Mouse (Mus musculus) cerebral cortex, adult 2 months (tissue): ENCODE data around the gene Gtf2h3.

ENCODE experiments used
- WGBS: fragments of 180-500 bp; shearing (Covaris S2); methylation state at CpG from one replicate; pipeline ENCODE4 v1.1.7; 2018; 5-methylcytosine and 5-hydroxymethylcytosine counted together

Gene Gtf2h3

DNA sequence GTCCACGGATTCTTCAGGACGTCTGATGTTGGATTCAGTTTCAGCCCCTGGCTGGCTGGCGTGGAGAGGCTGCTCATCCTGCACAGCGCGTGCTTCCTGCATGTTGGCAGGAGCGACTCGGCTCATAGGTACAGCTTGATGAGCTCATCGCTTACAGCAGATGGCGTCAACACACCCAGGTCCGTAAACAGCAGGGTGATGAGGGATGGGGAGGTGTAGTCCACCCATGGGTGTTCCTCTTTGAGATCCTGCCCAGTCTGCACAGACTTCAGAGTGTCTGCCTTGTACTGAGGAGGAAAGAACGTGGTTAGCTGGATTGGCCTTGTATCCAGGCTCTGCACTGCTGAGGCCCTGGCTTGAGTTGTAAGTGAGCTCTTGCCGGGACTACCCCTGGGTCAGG lies 7.9 kb upstream of the Gtf2h3 start:
- 56% methylated on average over 12 of the region's 12 CpGs for WGBS

DNA sequence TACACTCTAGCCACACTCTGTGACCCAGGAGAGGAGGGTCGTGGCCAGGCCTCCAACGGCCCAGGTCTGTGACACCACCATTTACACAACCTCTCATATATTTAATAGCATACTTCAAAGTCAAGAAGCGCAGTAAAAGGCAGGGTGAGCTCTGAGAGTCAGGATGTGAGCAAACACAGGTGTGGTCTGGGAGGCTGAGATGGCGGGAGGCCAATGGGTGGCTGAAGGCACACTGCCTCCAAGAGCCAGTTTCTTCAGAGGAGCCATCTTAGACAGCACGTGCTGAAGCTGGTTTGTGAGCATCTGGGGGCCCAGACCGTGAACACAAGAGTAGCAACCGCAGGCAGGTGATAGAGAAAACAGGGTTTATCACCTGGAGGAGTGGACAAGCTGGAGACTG lies 3.5 kb upstream of the Gtf2h3 start:
- WGBS: 91% methylated on average over 7 of the region's 7 CpGs

DNA sequence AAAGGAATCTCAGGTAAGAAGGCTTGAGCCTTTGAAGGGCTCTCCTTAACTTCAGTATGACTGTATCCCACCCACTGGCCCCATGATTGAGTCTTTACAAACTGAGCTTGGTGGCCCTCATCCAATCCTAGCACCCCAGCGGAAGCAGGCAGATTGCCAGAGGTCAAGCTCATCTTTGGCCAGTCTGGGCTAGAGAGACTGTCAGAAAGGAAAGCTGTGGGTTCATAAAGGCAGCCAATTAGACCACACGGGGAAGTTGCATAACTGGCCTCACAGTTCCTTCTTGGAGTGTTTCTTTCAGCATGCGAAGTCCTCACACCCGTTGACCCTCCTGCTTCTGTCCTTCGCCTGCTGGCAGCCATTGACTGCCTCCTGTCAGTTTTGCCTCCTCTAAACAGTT lies 3.6 kb downstream of the Gtf2h3 start:
- 75% methylated on average over 5 of the region's 5 CpGs for WGBS

DNA sequence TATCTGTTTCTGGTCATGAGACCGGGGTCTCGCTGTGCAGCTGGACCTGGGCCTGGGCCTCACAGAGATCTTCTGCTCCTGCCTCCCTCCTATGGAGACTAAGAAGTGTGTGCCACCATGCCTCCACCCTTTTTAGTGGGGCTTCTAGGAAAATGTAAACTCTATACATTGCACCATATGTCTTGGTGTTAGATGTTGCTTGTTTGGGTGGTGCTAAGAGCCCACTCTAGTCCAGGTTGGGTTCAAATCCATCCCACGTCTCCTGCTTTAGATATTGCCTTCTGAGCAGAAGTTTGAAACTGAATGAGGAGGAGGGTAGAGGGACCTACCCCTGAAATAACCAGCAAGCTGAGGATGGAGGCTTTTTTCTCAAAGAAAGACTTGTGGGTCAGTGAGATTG lies 13.8 kb downstream of the Gtf2h3 start:
- WGBS: 75% methylated on average over 3 of the region's 3 CpGs

DNA sequence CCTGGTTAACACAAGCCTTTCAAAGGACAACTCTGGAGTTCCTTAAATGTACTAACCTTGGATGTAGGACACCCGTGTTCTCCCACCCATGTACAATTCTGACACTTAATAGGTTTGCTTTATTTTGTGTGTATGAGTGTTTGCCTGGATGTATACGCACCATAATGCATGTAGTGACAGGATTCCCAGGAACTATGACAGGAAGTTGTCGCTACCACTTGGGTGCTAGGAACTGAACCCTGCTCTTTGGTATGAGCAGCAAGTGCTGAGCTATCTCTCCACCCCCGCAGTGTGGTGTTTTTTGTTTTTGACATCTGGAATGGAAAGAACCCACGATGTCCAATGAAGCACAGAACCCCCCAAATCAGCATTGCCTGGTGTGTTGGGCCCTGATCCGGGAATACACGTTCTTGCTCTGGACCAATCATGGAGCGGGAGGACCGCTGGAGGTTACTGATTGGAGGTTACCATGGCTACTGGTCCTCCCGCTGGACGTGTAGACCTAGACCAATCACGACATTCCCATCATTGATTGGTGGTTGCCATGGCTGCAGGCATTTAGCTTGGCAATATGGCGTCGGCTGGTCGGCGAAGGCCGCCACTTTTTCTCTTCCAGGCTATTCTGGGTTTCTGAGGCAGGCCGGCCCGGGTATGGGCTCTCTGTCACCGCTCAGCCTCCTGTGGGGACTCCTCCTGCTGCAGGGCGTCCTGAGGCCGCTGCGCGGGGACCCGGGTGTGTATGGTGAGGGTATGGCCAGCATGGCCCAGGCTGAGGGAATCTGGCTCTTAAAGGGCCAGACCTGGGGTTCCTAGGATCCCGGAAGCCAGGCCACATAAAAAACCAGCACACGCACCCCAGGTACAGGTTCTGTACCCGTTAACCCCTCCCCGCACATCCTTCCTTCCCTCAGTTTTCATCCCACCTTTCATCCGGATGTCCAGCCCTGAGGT lies 19.6 kb downstream of the Gtf2h3 start:
- WGBS: 5% methylated on average over 30 of the region's 30 CpGs

DNA sequence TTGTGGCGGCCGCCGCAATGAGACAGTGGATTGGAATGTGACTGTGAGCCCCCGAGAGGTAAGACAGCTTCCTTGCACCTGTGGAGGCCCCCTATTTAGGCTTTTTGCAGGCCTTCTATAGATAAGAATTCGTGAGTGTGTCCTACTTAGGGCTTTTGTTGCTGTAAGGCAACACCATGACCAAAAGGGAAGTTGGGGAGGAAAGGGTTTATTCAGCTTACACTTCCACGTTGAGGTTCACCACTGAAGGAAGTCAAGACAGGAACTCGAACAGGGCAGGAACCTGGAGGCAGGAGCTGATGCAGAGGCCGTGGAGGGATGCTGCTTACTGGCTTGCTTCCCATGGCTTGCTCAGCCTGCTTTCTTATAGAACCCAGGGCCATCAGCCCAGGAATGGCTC lies 20.8 kb downstream of the Gtf2h3 start:
- 61% methylated on average over 8 of the region's 8 CpGs for WGBS

DNA sequence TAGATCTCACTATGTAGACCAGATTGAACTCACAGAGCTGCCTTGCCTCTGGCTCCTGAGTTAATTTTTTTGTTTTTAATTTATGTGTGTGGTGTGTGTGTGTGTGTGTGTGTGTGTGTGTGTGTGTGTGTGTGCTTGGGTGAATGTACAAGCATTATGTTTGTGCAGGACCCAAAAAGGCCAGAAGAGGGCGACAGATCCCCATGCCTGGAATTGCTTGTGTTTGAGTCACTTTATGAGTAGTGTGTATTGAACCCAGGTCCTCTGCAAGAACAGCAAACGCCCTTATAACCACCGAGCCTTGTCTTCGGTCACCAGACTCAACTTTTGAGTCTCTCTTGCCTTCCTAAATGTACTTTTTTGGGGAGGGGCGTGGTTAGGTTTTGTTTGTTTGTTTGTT lies 23.4 kb downstream of the Gtf2h3 start:
- 67% methylated on average over 5 of the region's 5 CpGs for WGBS

DNA sequence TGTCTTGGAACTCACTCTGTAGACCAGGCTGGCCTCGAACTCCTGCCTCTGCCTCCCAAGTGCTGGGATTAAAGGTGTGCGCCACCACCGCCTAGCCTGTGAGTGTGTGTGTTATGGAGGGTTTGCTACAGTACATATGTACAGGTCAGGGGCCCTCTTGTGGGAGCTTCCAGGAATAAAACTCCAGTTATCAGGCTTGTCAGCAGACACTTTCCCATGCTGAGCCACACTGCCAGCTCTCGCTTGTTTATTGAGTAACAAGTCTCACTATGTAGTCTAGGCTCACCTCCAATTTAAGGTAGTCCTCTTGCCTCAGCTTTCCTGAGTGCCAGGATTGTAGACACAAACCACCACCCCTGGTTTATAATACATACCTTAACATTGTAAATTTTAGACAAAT lies 25.4 kb downstream of the Gtf2h3 start:
- WGBS: 87% methylated on average over 4 of the region's 4 CpGs

DNA sequence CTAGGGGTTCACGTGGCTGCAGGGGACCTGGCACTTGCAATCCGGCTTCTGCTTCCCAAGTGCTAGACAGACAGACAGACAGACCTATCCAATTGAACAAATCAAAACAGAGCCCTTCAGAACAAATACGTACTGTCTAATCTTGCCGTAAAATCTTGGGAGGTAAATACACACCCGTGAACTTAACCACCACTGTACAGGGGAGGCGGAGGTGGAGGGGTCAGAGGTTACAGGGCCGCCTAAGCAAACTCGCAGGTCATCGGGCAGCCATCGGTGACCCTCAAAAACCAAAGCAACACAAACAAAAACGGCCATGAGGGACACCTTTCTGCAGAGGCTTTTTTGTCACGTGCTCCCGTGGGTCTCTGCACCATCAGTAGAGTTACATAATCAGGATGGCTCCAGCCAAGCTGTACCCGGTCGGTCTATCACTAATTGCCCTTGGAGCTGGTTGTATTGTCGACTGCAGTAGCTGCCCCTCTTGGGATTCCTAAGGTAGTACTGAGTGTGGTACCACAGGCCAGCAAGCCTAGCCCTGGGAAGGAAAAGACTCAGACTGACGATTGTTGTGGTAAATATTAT lies 26.2 kb downstream of the Gtf2h3 start:
- WGBS: 84% methylated on average over 17 of the region's 17 CpGs

DNA sequence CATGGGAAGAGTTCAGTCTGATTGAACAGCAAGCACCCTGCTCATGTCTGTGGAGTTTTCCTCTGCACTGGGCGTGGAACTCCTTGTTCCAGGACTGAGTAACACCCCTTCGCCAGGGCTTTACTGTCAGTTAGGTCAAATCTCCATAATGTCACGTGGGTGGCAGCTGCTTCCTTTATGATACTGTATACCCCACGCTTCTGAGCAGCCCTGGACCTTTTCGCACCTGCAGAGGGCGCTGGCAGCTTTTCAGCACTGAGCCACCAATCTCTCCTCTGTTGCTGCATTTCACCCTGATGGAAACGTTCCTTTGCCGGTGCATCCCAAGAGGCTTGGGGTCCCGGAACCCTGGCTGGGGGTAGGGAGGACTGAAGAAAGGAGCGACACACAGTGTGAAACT lies 32.0 kb downstream of the Gtf2h3 start:
- WGBS: 81% methylated on average over 10 of the region's 10 CpGs

DNA sequence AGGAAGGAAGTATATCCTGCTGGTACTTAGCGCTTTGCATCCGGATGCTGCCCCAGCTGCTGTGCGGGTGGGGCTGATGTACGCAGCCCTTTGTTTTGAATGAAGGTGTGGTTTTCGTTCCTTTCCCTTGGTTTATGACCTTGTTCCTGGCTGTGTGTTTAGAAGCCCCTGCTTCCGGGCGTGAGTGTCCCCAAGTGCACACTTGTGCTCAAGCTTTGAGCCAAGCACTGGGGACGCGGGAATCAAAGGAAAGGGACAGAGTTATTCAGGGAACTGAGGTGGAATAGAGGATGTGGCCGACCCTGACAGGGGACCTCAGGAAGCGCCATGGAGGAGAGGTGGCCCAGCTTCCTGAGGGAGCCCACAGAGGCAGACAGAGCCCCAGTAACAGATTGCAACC lies 35.8 kb downstream of the Gtf2h3 start:
- WGBS: 79% methylated on average over 11 of the region's 11 CpGs

DNA sequence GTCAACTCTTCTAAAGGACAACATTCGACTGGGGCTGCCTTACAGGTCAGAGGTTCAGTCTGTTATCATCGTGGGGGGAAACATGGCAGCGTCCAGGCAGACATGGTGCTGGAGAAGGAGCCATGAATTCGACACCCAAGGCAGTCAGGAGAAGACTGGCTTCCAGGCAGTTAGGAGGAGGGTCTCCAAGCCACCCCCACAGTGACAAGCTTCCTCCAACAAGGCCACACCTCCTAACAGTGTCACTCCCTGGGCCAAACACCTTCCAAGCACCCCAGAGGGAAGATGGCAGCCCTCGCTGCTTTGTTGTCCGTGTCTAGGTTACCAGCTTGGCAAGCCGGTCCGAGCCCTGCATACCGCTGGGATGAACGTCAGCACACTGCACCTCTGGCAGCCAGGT lies 39.8 kb downstream of the Gtf2h3 start:
- WGBS: 95% methylated on average over 10 of the region's 10 CpGs

DNA sequence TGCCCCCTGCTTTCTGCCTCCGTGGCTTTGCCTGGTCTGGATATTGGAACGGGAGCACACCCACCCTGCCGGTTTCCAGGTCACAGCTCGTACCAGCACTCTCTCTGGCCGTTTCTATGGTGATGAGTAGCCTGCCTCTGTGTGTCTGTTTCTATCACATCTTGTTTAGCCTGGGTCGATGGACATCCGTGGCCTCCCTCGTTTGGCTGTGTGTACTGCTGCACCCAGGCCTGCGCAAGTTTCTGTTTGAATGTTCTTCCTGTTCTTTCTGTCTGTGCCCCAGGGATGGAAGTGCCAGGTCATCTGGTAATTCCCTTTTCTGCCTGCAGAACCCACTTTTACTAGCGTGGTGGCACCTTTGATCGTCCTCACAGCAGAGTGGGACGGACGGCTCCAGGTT lies 42.4 kb downstream of the Gtf2h3 start:
- 61% methylated on average over 13 of the region's 13 CpGs for WGBS

DNA sequence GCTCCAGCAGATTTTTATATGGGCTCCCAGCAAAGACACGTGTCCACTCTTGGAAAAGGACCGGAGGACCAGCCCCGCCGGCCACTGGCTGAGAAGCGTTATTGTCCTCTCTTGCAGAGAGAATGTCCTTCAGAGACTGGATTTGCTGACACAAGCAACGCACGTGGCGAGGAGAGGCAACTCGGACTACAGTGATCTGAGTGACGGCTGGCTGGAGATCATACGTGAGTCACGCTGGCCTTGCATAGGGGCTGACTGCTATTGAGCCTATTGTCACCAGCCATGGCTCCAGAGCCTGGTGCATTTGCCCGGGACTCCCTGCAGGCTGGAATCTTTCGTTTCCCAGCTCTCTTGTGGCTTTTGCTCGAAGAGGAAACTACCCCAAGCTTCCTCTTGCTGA lies 44.0 kb downstream of the Gtf2h3 start:
- 72% methylated on average over 15 of the region's 15 CpGs for WGBS

DNA sequence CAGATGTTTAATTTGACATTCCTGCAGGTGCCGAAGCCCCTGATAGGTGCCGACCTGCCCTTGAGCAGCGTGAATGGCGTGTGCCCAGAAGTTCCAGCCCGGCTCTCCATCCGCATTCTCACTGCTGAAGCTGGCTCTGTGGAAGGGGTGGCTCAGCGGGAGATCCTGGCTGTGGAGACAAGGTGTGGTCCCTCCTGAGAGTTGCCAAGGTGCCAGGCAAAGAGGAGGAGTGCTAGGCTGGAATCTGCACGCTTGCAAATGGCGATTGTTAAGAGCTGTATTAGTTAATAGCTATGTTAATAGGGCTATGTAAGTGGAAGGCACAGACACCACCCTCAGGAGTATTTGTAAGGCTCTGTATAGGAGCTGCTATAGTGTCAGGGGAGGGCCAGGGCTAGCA lies 45.4 kb downstream of the Gtf2h3 start:
- WGBS: 93% methylated on average over 9 of the region's 9 CpGs

DNA sequence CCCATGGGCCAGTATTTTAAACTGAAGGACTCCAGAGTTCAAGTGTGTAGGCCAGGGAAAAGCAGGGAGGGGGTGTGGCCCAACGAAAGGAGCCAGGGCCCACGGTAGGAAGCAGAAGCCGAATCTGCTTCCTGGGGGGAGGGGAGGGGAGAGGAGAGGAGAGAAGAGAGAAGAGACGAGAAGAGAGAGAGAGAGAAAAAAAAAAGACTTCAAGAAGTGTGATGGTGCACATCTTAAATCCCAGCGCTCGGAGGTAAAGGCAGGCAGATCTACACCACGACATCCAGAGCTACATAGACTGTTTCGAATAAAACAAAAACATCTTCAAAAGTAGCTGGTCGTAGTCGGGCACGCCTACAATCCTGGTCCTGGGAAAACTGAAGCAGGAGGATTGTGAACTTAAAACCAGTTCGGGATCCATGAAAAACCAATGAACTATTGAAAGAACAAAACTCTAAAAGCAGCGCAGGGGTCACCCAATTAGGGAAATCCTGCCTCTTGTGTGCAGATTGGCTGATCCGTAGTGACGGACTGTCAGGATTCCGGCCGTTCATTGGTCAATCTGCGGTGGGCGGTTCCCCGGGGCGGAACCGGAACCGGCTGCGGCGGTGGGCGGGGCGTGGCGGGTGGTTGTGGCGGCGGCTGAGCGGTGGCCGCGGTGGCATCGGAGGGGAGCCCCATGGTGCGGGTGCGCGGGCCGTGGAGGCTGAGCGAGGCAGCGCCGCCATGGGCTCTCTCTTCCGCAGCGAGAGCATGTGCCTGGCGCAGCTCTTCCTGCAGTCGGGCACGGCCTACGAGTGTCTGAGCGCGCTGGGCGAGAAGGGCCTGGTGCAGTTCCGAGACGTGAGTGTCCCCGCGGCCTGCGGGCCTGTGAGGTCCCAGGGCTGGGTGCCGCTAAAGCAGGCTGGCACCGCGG lies 49.8 kb downstream of the Gtf2h3 start, which contains the start of gene Atp6v0a2:
Gene Atp6v0a2 (plus strand): TSS at position 129 of the 916 bp plus-strand sequence.
- WGBS: under 1% methylated on average over 58 of the region's 58 CpGs

DNA sequence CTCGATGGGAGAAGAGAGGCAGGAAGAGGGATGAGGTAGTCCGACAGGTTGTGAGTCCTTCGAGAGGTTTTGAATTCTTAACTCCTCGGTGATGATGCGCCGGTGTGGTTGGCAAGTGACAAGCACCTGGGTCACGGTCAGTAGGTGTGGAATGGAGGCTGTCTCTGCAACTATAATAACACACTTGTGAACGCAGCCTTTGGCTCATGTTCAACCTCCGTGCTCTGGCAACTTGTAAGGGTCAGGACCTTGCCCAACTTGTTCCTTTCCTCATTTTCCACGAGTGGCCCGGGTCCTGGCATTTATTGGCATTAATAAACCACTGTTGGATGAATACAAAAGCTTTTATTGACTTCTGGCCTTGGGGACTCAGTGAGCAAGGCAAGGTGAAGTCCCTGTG lies 50.7 kb downstream of the Gtf2h3 start:
- WGBS: 7% methylated on average over 11 of the region's 11 CpGs

DNA sequence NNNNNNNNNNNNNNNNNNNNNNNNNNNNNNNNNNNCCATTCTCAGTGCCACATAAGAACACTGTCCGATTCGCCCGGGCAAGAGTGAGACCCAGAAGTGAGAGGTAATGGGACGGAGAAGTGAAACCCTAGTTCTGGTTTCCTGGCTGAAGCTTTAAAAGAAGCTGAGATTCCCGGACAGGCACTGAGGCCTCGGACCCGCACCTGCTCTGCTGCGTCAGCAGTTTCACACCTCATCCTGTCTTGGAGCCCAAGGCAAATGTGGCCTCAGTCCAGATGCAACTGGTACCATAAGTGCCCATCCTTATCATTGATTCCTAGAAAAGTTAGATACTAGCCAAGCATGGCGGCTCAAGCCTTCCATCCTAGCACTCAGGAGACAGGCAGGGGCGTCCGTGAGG lies 52.7 kb downstream of the Gtf2h3 start:
- 90% methylated on average over 11 of the region's 11 CpGs for whole genome bisulfite sequencing

DNA sequence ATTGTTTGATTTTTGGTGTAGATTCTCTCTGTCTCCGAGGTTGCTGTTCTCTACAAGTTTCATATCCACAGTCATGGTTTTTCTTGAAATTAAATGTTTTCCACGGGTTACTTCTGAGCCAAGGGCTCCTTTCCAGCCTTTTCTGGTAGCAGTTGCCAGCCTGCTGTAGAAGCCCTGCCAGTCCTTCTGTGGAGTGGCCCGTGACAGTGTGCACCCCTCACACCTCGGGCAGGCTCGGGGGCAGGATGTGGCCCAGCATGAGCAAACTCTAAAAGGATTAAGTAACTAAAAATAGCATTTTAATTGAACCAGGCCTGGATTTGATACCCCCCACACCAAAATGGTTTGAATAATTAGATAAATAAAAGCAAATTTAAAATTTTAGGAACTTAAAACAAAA lies 53.5 kb downstream of the Gtf2h3 start:
- WGBS: 35% methylated on average over 5 of the region's 5 CpGs

DNA sequence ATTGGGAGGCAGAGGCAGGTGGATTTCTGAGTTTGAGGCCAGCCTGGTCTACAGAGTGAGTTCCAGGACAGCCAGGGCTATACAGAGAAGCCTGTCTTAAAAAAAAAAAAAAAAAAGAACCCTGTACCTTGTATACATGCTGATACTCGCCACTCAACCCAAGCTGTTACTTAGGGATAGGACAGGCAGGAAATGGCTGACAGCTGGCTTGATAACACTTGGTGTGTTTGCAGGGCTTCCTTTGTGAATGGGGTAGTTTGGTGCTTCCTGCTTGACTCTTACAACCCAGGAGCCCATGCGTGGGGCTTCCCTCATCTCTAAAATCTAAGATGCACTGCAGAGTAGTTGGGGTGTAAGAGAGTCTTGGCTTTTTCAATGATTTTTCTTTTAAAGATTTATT lies 54.5 kb downstream of the Gtf2h3 start:
- 86% methylated on average over 2 of the region's 2 CpGs for WGBS

DNA sequence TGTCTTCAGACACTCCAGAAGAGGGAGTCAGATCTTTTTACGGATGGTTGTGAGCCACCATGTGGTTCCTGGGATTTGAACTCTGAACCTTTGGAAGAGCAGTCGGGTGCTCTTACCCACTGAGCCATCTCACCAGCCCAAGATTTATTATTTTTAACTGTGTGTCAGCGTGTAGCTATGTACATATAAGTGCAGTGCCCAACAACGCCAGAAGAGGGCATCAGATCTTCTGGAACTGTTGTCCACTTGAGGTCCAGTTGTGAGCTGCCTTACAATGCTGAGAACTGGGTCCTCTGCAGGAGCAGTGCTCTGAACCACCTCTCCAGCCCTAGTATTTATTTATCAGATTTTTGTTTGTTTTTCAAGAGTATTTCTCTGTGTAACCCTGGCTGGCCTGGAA lies 56.1 kb downstream of the Gtf2h3 start:
- 82% methylated on average over 4 of the region's 4 CpGs for WGBS

DNA sequence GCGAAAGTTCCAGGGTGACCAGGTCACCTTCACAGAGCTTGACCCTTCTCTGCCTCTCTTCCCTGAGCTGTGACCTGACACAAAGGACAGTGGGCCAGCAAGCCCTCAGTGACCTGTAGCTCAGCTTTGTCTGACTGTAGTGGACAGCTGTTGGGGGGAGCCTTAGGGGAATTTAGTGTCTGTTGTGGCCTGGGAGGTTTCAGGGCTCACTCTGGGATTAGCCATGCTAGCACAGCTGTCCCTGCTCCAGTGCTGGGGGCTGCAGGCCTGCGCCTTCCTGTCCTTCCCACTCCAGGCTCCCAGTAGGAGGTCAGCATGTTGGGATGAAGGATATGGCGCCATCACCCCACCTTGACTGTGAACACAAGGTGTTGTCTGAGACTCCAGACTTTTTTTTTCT lies 57.2 kb downstream of the Gtf2h3 start:
- WGBS: 98% methylated on average over 3 of the region's 3 CpGs
